Mouse (Mus musculus): Measurements from ENCODE around the gene Prcd.
"Not testable (repeated sequence)": the region's sequence is repeated elsewhere in the genome, so short reads cannot be mapped to it uniquely, and the experiment has no call there.

Prcd gene

DNA sequence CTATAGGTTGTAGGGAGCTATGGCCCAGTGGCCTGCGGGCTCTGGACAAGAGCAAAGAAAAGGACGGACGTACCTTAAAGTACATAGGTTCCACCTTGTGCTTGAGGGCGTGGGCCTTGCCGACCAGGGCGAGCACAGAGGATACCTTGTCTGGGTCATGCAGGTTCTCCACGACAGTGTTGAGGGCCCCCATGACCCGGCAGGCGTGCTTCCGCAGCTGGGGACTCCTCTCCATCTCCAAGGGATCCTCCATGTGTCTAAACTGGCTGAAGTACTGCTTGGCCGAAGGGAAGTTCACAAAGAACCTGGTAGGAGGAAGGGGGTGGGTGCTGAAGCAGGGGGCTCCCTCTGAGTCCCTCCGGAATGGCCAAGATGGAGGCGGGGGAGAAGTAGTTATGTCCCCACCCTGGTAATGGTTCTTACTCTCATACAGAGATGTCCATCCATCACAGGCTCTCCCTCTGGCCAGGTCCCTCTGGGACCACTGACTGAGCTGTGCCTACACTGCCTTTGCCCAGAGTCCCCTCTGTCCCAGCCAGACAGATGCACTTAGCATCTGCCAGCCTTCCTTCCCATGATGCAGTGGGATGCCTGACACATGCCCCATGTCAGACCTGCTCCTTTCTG, 3.5 kb upstream of the Prcd start:
- no peak for DNase-seq (ENCODE audit: low spot score)

DNA sequence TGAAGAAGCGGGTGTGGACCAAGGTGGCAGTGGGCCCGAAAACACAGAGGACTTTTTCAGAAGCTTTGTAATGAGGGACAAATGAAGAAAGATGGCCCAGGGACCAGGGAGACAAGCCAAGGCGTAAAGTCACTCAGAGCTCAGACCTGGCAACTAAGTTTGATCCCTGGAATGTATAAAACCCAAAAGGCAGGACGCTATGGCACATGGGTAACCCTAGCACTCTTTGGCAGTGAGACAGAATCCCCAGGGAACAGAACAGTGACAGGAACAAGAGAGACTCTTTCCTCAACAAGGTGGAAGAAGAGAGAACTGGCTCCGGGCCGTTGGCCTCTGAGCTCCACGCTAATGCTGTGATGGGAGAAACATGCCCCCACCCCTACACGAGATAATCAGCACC, 2.5 kb upstream of the Prcd start:
- DNase-seq (ENCODE audit: low spot score): no peak

DNA sequence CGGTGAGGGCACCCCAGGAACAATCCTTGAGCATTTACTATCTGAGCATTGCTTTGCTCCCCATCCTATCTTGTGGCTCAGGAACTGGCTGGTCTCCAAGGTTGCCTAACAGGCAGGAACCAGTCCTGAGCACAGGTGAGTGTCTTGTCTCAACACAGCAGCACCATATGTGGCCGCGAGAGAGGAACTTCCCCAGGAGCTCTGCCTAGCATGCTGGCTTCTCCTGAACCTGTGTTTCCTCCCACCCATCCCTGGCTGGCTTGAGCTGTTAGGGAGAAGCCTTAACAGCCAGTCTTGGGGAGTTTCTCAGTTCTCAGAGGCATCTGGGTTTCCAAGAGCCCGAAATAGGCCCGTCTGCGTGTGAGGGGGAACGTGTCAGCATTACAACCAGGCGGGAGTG, 2.0 kb upstream of the Prcd start:
- DNase-seq (ENCODE audit: low spot score): no peak

DNA sequence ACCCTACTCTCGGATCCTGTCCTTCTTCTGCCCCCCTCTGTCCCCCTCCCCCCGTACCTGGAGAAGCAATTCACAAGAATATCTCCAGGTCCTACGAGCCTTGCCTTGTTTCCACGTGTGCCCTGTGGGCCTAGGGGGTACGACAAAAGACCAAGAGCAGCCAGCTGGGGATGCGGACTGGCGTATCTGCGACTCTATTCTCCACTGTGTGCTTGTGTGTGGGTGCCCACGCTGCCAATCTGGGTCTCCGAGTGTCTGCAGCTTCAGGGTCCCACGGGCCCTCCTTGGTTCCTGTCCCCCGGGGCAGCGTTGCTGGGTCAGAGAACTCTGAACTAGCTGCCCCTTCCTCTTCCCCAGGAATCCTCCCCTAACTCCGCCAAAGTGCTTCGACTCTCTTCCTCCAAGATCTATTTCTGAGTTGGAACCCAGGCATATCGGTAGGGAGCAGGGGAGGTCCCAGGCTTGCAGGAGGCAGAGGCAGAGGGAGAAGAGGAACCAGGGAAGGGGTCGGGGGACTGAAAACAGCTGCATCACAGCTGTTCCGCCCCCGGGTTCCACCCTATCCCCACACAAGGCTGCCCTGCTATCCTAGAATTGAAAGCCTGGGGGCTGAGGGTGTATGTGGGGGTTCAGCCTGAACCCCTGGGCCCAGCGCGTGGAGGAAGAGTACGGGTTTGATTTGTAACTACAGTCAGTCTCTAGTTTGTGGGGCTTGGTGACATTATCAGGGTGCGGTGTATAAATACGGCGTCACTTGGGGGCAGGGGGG, 820 bp upstream of the Prcd start:
- DNase-seq (ENCODE audit: low spot score): no peak

DNA sequence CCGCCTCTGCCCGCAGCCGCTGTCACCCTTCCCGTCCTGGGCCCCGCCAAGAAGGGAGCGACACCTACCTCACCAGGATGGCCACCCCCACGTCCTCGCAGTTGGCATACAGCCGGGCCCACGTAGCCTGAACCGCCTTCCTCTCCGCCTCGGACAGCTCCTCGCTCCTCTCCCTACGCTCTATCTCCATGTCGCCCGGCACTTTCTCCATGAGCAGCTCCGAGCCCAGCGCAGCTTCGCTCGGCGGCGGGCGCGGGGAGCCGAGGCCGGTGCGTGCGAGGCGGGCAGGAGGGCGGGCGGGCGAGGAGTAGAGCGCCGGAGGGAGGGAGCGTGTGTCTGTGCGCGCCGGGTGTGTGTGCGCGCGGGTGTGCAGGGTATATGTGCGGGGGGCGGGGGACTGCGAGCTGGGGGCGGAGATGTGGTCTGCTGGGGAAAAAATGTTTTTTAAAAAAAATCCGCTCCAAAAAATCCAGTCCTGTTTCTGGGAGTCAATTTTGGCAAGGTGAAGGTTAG, 431 bp downstream of the Prcd start:
- DNase-seq (ENCODE audit: low spot score): no peak

DNA sequence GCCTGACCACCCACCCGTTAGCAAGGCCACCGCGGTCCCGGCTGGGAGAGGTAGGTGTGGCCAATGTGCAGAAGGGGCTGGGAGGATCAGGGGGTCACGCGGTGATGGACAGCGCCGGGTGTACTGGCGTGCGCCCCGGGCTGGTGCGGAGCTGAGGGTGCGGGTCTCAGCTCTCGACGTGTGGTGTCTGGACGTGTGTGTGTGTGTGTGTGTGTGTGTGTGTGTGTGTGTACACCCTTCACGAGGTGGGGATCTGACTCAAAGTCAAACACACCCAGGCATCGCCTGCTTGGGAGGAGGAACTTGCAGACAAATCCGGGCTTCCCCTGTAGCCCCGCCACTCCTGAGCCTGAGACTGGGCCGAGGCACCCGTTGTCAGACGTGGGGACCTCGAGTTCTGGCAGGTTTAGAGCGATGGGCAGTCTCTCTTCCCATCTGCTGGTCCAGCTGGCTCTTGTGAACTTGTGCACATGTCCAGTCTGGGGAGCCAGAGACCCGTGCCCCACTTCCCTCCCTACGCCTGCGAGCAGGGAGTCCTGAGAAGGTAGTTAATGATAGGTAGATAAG, 1.0 kb downstream of the Prcd start, which contains the start of gene Cygb:
Gene Cygb, minus strand, starts transcription at position 59 of the 567 bp plus-strand sequence.
- DNase-seq (ENCODE audit: low spot score): no peak

DNA sequence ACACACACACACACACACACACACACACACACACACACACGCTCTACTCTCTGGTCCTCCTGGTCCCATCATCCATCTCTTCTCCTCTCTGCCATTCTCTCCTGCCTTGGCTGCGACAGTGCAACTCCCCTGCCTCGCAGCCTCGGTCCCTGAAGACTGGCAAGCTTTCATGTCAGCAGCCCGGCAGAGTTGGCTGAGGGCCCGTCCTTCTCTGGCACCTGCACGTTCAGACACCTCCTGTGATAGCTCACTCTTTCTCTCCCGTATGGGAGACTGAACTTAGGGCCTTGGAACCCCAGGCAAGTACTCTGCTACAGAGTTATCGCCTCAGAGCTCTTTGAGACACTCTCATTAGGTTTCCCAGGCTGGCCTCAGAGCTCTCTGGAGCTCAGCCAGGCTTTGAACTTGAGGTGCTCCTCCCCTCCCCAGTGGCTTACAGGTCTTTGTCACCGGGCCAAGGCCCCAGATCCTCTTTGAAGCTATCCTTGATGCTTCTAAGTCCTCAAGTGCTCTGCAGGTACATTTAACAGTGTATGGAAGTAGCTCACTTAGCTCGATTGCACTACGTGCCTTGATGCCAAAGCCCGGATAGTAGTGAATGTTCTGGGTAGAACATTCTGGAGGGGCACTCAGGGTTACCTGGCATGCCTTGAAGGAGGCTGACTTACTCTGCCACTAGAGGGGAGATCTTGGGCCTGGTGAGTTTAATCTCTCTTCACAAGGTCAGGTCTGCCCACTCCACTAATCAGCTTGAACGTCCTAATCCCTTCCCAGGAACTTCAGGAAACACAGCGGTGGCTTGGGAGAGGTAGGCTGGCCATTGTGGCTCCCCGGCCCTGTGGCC, 3.2 kb downstream of the Prcd start:
- no peak for DNase-seq (ENCODE audit: low spot score)

DNA sequence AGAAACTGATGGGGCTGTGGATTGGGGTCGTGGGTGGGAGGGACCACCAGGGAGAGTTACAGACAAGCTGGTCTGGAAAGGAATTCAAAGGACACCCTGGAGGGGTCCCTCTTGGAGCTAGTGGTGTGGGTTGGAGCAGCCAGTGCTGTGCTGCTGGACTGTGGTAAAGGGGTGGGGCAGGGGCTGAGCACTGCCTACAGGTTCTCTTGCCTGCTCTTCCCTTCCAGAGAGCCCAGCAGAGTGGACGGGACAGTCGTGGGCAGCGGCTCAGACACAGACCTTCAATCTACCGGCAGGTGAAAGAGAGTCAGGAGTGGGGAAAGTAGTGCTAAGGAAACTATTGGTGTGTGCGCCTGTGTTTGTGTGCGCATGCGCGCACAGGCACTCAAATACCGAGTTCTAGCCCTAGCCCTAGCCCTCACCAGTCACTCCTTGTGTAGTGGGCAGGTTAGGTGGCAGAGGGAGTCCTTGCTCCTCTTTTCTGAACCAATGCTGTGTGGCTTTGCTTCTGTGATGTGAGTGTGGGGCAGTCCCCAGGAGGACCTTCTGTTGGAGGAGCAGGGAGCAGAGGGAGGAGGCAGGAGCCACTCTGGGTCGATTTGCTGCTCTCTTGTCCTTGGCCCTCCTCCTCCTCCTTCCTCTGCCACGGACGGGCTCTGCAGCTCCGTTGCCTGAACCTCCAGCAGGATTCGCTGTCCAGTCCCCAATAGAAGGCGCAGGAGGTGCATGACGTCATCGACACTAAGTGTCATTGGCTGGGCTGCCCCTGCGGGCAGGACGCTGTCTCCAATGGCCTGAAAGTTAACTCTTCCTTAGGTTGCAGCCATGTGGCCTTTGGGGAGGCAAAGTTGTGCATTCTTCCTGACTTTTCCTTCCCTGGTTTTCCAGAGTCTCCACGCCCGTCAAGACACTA, 4.2 kb downstream of the Prcd start:
- peak; percentile 80 for DNase-seq (ENCODE audit: low spot score)

DNA sequence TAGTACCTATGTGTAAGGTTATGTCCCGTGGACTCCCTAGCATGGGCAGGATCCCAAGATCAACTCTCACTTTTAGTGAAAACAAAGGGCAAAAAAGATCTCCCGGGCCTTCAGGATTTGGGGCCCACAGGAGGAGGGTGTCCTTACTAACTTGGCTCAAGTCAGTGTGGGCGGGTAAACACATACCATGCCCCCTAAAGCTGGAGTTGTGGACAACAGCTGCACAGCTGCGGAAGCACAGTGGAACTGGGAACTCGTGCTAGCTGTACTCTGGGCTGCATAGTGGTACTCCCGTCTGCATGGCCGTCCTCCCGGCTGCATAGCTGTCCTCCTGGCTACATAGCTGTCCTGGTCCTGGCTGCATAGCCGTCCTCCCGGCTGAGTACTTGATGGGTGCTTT, 4.9 kb downstream of the Prcd start:
- no peak for DNase-seq (ENCODE audit: low spot score)

DNA sequence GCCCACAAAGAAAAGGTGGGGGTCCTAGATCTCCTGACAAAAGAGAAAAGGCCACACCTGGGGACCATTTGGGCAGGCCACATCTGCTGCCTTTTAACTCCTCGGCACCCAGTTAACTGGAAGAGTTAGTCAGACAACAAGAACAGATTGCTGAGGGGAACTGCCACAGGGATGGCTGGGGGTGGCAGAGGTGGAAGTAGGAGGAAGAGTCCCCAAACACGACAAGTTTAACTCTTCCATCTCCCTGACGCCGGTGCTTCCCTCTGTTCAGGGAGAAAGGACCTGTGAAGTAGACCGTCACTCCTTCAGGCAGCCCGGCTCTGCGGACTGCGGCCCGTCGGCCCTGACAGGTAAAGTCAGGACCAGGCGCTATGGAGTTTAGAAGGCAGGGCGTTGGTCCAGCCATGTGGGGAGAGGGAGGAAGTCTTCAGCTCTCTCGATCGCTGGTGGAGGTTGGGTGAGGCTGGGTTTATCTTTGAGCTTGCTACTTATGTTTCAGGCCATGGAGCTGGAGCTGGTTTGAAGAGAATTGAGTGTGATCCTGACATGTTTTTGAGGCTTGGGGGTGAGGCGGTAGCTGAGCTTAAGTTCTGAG, 5.8 kb downstream of the Prcd start:
- no peak for DNase-seq (ENCODE audit: low spot score)

DNA sequence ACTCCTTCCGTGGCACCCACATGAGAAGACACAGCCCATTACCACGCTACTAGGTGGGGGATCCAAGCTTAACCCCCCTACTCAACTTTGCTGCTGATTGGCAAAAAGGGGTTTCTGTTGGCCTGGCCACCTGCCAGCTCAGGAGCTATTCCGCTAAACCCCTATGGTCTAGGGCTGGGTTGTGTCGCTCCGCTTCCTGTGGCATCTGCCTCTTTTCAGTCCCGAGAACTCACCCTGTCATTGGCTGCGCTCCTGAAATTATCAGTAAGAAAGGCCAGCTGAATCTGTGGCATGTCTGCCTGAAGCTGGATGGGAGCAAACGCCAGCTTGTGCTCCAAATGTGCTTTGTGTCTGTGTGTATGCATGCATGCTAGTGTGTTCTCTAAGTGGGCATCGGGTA, 6.8 kb downstream of the Prcd start:
- DNase-seq (ENCODE audit: low spot score): no peak

DNA sequence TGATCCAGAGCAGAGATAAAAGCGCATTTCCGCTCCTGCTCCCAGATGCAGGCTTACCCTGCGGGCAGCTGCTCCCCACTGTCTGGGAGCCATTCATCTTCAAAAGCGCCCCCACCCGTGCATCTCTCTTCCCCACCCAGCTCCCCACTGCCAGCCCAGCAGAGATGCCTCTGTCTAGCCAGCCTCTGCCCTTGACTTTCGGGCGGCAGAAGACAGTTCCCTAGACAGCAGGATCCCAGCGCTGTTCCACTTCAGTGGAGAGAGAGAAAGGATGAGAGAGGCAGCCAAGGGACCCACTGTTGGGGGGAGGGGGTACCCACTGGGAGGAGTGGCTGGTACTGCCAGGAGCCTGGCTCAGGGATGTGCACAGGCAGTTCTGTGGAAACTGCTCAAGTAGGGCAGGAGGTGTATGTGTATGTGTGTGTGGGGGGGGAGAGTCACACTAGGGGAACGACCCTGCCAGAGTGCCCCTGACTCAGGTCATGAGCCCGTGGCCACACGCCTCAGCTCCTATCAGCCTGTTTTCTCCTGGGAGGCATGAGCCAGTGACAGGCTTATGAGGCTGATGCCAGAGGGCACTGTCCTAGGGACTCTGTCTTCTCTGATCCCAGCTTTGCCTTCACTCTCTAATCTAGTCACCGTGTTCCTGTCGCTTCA, 8.1 kb downstream of the Prcd start:
- DNase-seq (ENCODE audit: low spot score): no peak

DNA sequence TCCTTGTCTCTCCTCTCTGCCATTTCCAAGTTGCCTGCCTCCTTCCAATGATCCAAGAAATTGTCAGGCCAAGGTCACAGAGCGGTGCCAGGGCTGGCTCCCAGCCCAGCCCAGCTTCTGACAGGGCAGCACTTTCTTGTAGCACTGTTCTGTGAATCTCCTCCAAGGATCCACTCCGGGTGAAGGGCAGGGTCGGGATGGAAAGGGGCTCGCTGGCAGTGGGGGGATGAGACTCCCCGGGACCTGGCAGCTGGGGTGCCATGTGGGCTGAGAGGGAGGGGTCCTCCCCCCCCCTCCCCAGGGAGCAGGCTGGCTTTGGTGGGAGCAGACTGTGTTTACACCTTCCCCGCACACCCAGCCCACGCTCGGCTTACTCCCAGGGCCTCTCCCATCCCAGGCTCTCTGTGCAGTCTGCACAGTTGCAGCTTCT, 8.6 kb downstream of the Prcd start:
- DNase-seq (ENCODE audit: low spot score): no peak

DNA sequence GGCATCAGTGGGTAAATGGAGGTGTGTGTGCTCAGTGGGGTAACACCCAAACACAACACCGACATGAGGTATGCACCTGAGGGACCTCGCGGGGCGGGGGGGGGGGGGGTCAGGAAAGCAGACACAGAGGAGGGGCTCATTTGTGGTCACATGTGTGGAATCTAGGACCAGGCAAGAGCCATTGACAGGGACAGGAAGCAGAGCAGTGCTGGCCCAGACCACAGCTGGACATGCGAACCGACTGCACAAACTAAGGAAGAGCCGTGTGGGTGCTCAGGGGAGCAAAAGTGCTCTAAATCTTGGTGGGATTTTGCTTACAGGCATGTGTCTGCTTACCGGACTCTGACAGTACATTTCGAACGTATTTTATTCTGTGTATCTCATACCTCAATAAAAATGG, 12.0 kb downstream of the Prcd start:
- no peak for DNase-seq (ENCODE audit: low spot score)

DNA sequence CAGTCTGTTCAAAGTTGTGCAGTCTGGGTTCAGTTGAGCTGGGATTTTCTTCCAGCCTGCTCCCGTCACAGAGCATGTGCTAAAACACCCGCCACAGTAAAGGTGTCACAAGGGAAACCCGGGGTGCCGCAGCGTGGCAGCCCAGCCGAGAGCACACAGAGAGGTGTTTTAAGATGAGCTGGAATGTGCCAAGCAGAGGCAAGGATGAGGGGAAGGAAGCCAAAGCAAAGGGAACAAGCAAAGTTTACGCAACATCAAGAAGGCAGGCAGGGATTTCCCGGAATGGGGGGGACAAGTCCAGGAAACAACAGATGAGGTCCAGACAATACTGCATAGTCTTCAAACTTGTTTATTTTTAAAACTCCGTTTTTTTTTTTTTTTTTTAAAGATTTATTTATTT, 13.2 kb downstream of the Prcd start:
- DNase-seq (ENCODE audit: low spot score): no peak

DNA sequence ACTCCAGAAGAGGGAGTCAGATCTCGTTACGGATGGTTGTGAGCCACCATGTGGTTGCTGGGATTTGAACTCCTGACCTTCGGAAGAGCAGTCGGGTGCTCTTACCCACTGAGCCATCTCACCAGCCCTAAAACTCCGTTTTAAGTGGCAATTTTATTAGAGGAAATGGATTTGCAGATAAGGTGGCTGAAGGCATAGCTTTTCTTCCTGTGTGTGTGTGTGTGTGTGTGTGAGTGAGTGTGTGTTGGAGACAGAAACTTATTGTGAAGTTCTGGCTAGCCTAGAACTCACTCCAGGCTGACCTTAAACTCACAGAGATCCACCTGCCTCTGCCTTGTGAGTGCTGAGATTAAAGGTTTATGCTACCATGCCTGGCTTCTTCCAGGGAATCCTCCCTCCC, 13.7 kb downstream of the Prcd start:
- not testable (repeated sequence) for DNase-seq (ENCODE audit: low spot score)

DNA sequence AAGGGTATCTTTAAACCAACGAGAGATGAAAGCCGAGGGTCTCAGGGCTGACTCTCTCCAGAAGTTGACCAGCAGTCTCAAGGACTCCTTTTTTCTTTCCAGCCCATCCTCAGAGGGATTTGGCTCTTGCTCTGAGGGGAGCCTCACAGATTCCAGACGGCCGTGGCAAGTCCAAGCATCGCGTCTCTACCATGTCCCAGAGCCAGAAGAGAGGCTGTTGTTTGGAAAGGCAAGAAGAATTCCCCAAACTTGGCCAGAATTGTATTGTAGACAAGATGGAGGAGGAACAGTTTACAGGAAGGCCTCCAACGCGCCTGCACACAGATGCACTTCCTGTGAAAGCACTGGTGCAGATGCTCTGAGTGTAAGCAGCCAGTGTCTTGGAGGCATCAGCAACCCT, 14.6 kb downstream of the Prcd start:
- no peak for DNase-seq (ENCODE audit: low spot score)

DNA sequence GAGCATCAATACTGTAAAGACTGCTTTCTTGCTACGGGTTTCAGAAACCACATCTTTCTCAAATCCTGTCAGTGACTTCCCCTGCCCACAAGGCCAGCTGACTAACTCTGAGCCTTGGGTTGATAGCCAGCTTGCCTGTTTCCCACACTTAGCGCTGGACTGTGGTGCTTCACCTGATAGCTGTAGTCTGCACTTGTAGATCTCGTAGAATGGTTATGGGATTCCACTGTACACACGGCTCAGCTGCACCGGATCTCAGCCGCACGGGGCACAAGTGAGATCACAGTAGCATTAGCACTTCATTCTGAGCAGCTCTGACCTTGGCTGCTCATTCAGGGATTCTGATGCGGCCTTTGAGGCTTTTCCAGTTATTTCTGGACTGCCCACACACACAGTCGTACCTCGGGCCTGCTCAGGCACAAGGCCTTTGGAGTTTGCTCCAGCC, 15.1 kb downstream of the Prcd start:
- DNase-seq (ENCODE audit: low spot score): no peak

DNA sequence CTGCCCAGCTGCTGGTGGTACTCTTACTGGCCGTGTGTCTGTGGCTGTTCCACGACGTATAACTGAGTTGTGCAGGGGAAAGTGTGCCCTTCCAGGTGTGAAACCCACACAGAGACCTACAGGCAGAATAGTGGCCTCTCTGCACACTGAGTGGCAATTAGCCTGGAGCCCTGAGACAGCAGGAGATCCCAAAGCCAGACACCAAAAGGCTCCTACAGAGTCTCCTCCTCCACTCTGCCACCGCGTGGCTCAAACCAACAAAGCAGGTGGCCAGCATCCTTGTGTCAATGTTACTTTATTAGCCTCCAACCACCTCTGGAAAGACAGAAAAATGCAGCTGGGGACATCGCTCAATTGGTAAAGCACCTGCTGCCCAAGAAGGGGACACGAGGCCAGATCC, 15.5 kb downstream of the Prcd start:
- no peak for DNase-seq (ENCODE audit: low spot score)

DNA sequence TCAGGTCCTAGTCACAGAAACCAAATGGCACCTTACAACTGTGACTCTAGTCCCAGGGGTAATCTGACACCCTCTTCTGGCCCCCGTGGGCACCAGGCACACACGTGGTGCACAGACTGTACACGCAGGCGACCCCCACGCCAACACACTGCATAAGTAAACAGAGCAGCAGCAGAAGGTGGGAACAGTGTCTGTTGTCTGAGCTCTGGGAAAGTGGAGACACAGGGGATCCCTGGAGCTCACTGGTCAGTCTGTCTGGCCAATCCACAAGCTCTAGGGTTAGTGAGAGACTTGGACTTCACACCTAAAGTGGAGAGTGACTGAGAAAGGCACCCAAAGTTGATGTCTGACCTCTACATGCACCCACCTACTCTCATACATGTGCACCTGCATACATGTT, 16.0 kb downstream of the Prcd start:
- DNase-seq (ENCODE audit: low spot score): no peak

Measured in ovary, postnatal 14 days (tissue).